Mouse (Mus musculus) heart, embryonic 16.5 days (tissue): ENCODE measurements around the gene 2310009B15Rik. TPM values are rescaled to one million over a fixed set of nuclear protein-coding genes. Genes with fewer than 3 reads are reported as not detected.

Experiments
- ATAC-seq: fragments of 200-750 bp; cut with Nextera tagmentation; replicated peaks from 2 replicates; pipeline ENCODE4 v1.8.0; 2017; ENCODE audit warnings: moderate number of reproducible peaks; ENCODE audit not compliant: insufficient read depth, low FRiP score; ENCODE audit errors: extremely low read depth
- H3K27ac ChIP-seq: fragments of 300-500 bp; sonication (generic); 2 replicates; pipeline ENCODE4 v1.5.1; 2014; ENCODE audit warnings: mild to moderate bottlenecking, low read length, control low read depth, moderate library complexity
- H3K27me3 ChIP-seq: fragments of 300-500 bp; sonication (generic); 2 replicates; pipeline ENCODE4 v1.6.1; 2014; ENCODE audit warnings: low read length, mixed read lengths; ENCODE audit not compliant: control insufficient read depth, insufficient read depth
- H3K36me3 ChIP-seq: fragments of 300-500 bp; sonication (generic); 2 replicates; pipeline ENCODE4 v1.6.1; 2014; ENCODE audit not compliant: control insufficient read depth, insufficient read depth
- H3K4me1 ChIP-seq: fragments of 300-500 bp; sonication (generic); 2 replicates; pipeline ENCODE4 v1.6.1; 2014; ENCODE audit warnings: low read length, mixed read lengths; ENCODE audit not compliant: control insufficient read depth, insufficient read depth
- H3K4me2 ChIP-seq: fragments of 300-500 bp; sonication (generic); 2 replicates; pipeline ENCODE4 v1.6.1; 2014; ENCODE audit warnings: low read depth, mild to moderate bottlenecking, control low read depth, low read length
- H3K4me3 ChIP-seq: fragments of 300-500 bp; sonication (generic); 2 replicates; pipeline ENCODE4 v1.5.1; 2014; ENCODE audit warnings: mild to moderate bottlenecking, control low read depth, low read length
- H3K9ac ChIP-seq: fragments of 300-500 bp; sonication (generic); 2 replicates; pipeline ENCODE4 v1.6.1; 2014; ENCODE audit warnings: low read length, control low read depth
- H3K9me3 ChIP-seq: fragments of 300-500 bp; sonication (generic); replicated peaks from 2 replicates; pipeline ENCODE4 v1.6.1; 2016; ENCODE audit warnings: low read length; ENCODE audit not compliant: control insufficient read depth
- WGBS: fragments of 180-500 bp; shearing (Covaris S2); extraction: QIAGEN DNeasy Blood & Tissue Kit; methylation state at CpG from one replicate; pipeline ENCODE4 v1.1.7; 2014; 5-methylcytosine and 5-hydroxymethylcytosine counted together
- polyA plus RNA-seq: library from polyadenylated mRNA; unstranded; fragments of >200 nt; fragmentation: Nextera tagmentation; extraction: Ambion mirVana; gene quantifications from 2 replicates; pipeline ENCODE4 v1.2.1, GENCODE M21; 2015

The 2310009B15Rik gene
- polyA plus RNA-seq, 1 experiment from 2014 or later, result 29.4 TPM

GRCm38 (mm10) chr1:138837786-138838743, 18.6 kb downstream of the 2310009B15Rik start:
- H3K36me3 ChIP-seq, result no peaks in the 10 kb centered on the region
- 20% methylated on average over 27 of the region's 27 CpGs for WGBS
- no peak overlapping the region for H3K9ac ChIP-seq
- no peaks in the 10 kb centered on the region for H3K9me3 ChIP-seq
- no peak for ATAC-seq
- H3K4me3 ChIP-seq, result no peak overlapping the region
- H3K27ac ChIP-seq, result no peak overlapping the region
- peaks cover 56% of the 10 kb centered on the region for H3K27me3 ChIP-seq
- H3K4me2 ChIP-seq, result peak overlapping the region; percentile 17; the same call in 1 of the 2 replicates
- peaks cover 11% of the 10 kb centered on the region; the same call in 1 of the 2 replicates for H3K4me1 ChIP-seq

GRCm38 (mm10) chr1:138835355-138835900, 21.2 kb downstream of the 2310009B15Rik start:
- no peak overlapping the region for H3K4me3 ChIP-seq
- H3K9ac ChIP-seq, result no peak overlapping the region
- WGBS, result 3% methylated on average over 3 of the region's 3 CpGs
- H3K4me1 ChIP-seq, result no peaks in the 10 kb centered on the region
- H3K27me3 ChIP-seq, result peaks cover 63% of the 10 kb centered on the region
- no peaks in the 10 kb centered on the region for H3K9me3 ChIP-seq
- ATAC-seq, result no peak
- H3K36me3 ChIP-seq, result no peaks in the 10 kb centered on the region
- H3K27ac ChIP-seq, result no peak overlapping the region
- no peak overlapping the region for H3K4me2 ChIP-seq

GRCm38 (mm10) chr1:138831309-138831708, 25.3 kb downstream of the 2310009B15Rik start:
- no peak for ATAC-seq
- Histone ChIP-seq H3K9me3 (no peaks in the 10 kb centered on the region), H3K27me3 (peaks cover 27% of the 10 kb centered on the region), H3K9ac (peak overlapping the region; percentile 49; the same call in 1 of the 2 replicates), H3K36me3 (no peaks in the 10 kb centered on the region), H3K27ac (no peak overlapping the region), H3K4me3 (peak overlapping the region; percentile 56), H3K4me2 (peak overlapping the region; percentile 79), H3K4me1 (no peaks in the 10 kb centered on the region)
- WGBS, result 1% methylated on average over 16 of the region's 16 CpGs

DNA sequence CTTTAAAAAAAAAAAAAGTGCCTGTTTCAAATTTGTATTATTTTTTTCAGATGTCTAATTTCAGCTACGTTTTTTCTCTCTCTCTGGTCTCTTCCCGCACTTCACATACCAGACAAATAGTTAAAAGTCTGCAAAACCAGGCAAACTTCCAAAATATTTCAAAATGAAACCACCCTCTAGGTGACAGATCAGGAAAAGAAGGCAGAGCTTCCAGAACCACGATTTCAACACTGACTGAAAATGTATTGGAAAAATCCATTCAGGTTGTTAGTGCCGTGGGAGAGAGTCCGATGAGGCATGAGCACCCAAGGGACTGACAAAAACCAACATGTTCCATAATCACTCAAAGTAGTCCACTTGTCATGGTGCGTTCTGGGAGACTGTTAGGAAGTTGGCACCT, 29.8 kb downstream of the 2310009B15Rik start:
- Histone ChIP-seq H3K4me2 (no peak overlapping the region), H3K9ac (no peak overlapping the region), H3K27me3 (peaks cover under 1% of the 10 kb centered on the region), H3K9me3 (no peaks in the 10 kb centered on the region), H3K4me1 (no peaks in the 10 kb centered on the region), H3K36me3 (no peaks in the 10 kb centered on the region), H3K4me3 (no peak overlapping the region), H3K27ac (no peak overlapping the region)
- ATAC-seq, result no peak
- 54% methylated on average over 6 of the region's 6 CpGs for WGBS

GRCm38 (mm10) chr1:138822985-138823322, 33.7 kb downstream of the 2310009B15Rik start:
- H3K27ac ChIP-seq, result no peak overlapping the region
- no peak overlapping the region for H3K9ac ChIP-seq
- no peak overlapping the region for H3K4me3 ChIP-seq
- no peaks in the 10 kb centered on the region for H3K4me1 ChIP-seq
- no peak for ATAC-seq
- no peaks in the 10 kb centered on the region for H3K9me3 ChIP-seq
- H3K27me3 ChIP-seq, result no peaks in the 10 kb centered on the region
- H3K4me2 ChIP-seq, result no peak overlapping the region
- H3K36me3 ChIP-seq, result no peaks in the 10 kb centered on the region
- WGBS, result 100% methylated on average over 1 of the region's 1 CpGs

DNA sequence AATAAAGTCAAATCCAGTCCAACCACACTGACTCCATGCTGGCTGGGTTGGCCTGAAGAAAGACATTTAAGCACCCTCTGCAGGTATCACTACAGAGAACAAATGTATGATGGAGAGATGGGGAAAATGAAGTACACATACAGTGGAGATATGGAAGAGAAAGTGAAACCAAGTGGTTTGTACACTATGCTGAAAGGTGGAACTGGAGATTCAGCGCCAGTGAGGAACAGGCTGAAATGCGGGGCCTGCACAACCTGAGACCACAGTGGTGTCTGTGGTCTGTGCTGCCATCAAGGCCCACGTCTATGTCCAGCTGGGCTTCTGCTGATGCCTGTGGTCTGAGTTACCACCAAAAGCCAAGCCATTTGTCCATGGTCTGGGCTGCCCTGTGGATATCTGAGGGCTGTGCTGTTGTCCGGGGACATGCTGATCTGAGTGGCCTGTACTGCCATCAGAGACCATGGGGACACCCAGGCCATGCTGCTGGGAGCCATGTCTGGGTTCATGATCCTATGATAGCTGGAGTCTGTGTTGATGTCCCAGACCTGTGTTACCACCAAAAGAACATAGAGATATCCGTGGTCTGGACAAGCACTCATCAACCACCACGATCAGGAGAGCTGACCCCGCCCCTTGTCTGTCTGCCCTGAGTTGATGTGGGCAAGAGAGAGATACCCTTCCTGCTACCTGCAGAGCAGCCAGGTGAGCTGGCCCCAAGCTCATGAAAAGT, 34.2 kb downstream of the 2310009B15Rik start:
- no peak for ATAC-seq
- H3K4me3 ChIP-seq, result no peak overlapping the region
- no peaks in the 10 kb centered on the region for H3K4me1 ChIP-seq
- no peak overlapping the region for H3K27ac ChIP-seq
- H3K36me3 ChIP-seq, result no peaks in the 10 kb centered on the region
- WGBS, result 87% methylated on average over 7 of the region's 7 CpGs
- no peaks in the 10 kb centered on the region for H3K9me3 ChIP-seq
- no peak overlapping the region for H3K4me2 ChIP-seq
- H3K9ac ChIP-seq, result no peak overlapping the region
- no peaks in the 10 kb centered on the region for H3K27me3 ChIP-seq

Other genes starting within 250 kb of the 2310009B15Rik start
- 43.7 and 47.8 TPM in 2 replicates for gene Nek7, start 236.7 kb downstream of the 2310009B15Rik start, polyA plus RNA-seq
- gene Lhx9, start 8.3 kb downstream of the 2310009B15Rik start, polyA plus RNA-seq, result 0.14 and 0.25 TPM in 2 replicates
- gene Dennd1b, start 106.6 kb upstream of the 2310009B15Rik start, polyA plus RNA-seq, result 10.0 and 13.0 TPM in 2 replicates